Mouse (Mus musculus): ENCODE results near the gene Vsig8.

DNA sequence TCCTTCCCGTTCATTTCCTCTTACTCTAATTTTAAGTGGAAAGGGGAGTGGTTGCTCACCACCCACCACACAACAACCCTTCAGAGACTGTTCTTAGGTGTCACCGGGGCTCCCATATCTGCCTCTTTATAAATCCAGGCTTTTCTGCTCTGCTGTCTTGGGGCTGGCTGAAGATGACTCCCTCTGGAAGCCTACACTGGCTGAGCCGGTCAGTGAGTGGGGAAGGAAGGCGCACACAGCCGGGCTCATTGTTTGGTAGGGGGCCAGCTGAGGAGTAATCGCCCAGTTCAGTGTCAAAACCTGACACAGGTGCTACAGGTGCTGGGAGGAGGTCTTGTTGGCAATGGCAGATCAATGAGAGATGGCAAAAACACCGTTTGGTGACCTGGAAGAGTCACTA, 29.8 kb upstream of the Vsig8 start:
- TF ChIP-seq POLR2A (IDR thresholded peaks at IDR 0.05; ENCODE audit: low read depth, low read length) (no peak), CTCF (IDR thresholded peaks at IDR 0.05; ENCODE audit: extremely low read depth, insufficient read length, insufficient replicate concordance, low read depth, low read length) (no peak)

Data from small intestine, adult 2 months (tissue).